Mouse (Mus musculus): Measurements from ENCODE around the gene Tipin.

The Tipin gene
- long read RNA-seq, experiment 1, partial matches to known transcripts = 0 of 16 reads
- long read RNA-seq, experiment 1, other reads (novel, unspliced or antisense) = 15 of 16 reads
- long read RNA-seq, experiment 2, partial matches to known transcripts = 2 of 23 reads
- long read RNA-seq, experiment 2, other reads (novel, unspliced or antisense) = 13 of 23 reads

GRCm38 (mm10) chr9:64281105-64281780, at the start of gene Tipin:
Gene Tipin (plus strand): TSS chr9:64281581.
- intact Hi-C loops (cut with DNase I) = loop anchor here (5.0 kb wide), 1 partner anchor 61 kb away; the partner anchor contains the start of gene Dis3l

- intact Hi-C loops (cut with DNase I) = no loop called here
Observed at GRCm38 (mm10) chr9:64231674-64232073, 49.7 kb upstream of the Tipin start.

DNA sequence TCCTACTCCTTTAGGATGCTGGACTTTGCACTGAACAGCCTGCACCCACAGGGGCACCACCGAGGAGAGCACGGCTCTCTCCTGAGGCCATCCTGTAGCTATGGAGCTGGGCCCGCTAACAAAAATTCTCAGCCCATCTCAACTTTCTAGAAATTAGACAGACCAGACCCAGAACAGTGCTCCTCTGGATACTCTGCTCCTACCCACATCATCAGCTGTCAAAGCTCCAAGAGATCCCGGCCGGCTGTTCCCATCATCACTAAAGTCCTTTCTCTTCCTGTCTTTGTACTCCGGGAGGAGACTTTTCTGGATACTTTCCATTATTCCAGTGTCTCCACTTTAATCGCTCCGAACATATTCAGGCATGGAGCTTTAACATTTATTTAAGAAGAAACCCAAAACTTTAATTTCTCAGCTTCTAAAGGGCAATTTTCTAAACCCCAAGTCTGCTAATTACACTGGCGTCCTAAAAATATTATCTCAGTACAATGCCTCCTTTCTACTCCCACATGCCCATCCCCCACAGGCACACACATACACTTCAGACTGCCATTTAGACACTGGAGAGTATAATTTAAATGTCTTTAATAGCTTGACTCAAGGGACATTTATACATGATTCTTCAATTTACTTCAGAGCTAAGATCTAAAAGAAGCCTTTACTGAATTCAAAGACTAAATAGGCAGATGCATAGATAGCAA, 49.0 kb upstream of the Tipin start:
- intact Hi-C loops (cut with DNase I) = no loop called here

DNA sequence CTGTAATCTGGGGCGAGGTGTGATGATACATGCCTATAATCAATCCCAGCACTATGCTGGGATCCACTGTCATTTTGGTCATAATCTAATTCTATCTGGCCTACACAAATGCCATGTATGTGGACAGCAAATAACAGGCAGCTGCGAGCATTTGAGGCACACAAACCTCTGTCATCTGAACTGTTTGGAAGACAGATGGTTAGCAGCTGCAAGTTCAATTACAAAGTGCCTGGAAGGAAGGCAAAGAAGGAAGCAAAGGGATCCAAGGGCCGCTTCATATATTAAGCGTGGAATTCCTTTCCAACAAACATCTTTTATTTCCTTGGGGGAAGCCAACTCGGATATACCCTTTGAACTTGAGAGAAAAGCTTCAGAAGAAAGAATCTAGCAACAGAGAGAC, 47.7 kb upstream of the Tipin start:
- intact Hi-C loops (cut with DNase I) = no loop called here

DNA sequence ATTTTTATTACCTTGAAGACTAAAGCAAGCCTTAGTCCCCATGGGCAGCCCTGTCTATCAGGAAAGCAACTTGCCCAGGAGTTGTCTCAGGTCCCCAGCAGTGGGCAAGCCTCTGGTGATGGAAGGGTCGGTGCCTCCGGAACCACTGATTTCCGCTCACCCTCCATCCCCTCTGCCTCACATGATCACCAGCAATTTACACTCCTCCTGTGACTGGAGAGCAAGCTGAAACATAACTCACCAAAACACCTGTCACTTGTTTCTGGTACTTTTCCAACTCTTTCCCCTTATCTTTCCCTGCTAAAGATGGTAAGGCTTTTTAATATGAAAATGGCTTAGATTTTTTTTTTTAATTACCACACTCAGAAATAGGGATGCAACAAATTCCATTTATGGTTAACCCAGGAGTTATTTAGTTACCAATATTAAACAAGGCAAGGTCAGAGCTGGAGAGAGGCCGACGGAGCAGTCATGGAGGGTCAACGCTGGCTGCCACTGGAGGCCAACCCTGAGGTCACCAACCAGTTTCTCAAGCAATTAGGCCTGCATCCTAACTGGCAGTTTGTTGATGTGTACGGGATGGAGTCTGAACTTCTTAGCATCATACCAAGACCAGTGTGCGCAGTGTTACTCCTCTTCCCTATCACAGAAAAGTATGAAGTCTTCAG, 46.5 kb upstream of the Tipin start, which contains the start of gene Uchl4:
Gene Uchl4, plus strand, starts transcription at position 434 of the 668 bp plus-strand sequence.
- intact Hi-C loops (cut with DNase I) = no loop called here

GRCm38 (mm10) chr9:64236056-64236455, 45.3 kb upstream of the Tipin start:
- intact Hi-C loops (cut with DNase I) = no loop called here

GRCm38 (mm10) chr9:64240116-64240515, 41.3 kb upstream of the Tipin start:
- intact Hi-C loops (cut with DNase I) = no loop called here

- intact Hi-C loops (cut with DNase I) = no loop called here
Observed at GRCm38 (mm10) chr9:64240681-64241080, 40.7 kb upstream of the Tipin start.

GRCm38 (mm10) chr9:64242381-64242831, 39.0 kb upstream of the Tipin start:
- intact Hi-C loops (cut with DNase I) = no loop called here

DNA sequence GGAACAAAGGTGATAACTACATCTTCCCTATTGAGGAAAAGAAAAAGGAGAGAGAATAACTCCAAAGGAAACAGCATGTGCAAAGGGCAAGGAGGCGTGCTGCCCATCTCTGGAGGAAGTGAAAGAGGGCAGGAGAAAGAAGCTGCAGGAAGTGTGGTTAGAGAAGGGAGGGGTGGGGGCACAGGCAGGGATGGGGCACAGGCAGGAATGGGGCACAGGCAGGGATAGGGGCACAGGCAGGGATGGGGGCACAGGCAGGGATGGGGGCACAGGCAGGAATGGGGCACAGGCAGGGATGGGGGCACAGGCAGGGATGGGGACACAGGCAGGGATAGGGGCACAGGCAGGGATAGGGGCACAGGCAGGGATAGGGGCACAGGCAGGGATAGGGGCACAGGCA, 32.0 kb upstream of the Tipin start:
- intact Hi-C loops (cut with DNase I) = no loop called here

GRCm38 (mm10) chr9:64250111-64250730, 31.2 kb upstream of the Tipin start:
- intact Hi-C loops (cut with DNase I) = loop anchor here (10.0 kb wide), 1 partner anchor 105 kb away; no protein-coding TSS in a partner anchor

DNA sequence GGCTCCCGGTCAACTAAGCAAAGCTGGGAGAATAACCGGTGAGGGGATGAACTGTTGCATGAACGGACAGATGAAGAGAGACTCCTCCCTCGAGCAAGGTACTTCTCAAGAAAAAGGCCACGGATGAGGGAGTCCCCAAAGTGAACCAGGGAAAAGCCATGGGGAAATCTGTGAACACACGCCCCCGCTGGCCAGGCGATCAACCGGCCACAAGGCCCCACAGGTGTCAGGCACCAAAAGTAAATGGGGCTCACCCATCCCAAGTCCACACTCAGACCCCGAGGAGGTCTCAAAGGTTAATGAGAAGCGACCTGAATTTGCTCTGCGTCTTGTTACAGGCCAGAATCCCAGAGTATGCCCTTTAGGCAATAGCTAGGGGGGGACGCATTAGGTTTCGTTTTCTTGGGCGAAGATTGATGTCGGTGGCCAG, 28.8 kb upstream of the Tipin start:
- intact Hi-C loops (cut with DNase I) = loop anchor here (2.0 to 10.0 kb wide), 2 partner anchors 74 to 108 kb away; partner anchors contain the start of gene Snapc5

GRCm38 (mm10) chr9:64253021-64253904, 28.1 kb upstream of the Tipin start, which contains the start of gene Map2k1:
Gene Map2k1 (minus strand): TSS chr9:64253631.
- intact Hi-C loops (cut with DNase I) = loop anchor here (2.0 to 10.0 kb wide), 2 partner anchors 74 to 108 kb away; partner anchors contain the start of gene Snapc5

GRCm38 (mm10) chr9:64255422-64255821, 26.0 kb upstream of the Tipin start:
- intact Hi-C loops (cut with DNase I) = loop anchor here (10.0 kb wide), 1 partner anchor 111 kb away; no protein-coding TSS in a partner anchor

GRCm38 (mm10) chr9:64256204-64256603, 25.2 kb upstream of the Tipin start:
- intact Hi-C loops (cut with DNase I) = loop anchor here (10.0 kb wide), 1 partner anchor 111 kb away; no protein-coding TSS in a partner anchor

DNA sequence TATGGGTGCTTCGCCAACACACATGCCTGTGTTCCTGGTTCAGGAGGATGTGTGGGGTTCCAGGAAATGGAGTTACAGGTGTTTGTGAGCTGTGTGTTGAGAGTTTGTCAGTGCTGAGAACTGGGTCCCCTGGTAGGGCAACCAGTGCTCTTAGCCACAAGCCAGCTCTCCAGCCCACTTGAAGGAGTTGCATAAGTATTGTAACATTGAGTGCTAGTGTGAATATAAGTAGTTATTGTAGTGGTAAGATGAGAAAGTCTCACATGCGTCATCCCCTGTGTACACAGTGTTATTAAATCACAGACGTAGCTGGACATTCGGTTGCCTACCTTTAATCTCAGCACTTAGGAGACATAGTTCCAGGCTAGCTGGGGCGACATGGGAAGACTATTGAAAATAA, 21.5 kb upstream of the Tipin start:
- intact Hi-C loops (cut with DNase I) = loop anchor here (10.0 kb wide), 1 partner anchor 115 kb away; no protein-coding TSS in a partner anchor

GRCm38 (mm10) chr9:64261023-64261422, 20.4 kb upstream of the Tipin start:
- intact Hi-C loops (cut with DNase I) = no loop called here

DNA sequence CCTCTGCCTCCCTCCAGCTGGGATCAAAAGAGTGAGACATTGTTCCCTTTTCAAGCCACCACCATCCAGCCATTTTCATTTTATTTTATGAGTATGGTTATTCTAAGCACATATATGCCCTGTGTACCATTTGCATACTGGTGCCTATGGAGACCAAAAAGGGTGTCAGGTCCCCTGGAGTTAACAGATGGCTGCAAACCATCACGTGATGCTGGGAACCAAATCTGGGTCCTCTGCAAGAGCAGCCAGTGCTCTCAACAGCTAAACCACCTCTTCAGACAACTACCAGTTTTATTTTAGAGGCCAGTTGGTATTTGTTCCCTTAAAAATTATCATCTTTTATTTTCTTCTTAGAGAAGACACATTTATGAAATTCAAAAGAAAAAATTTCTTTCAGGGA, 16.6 kb upstream of the Tipin start:
- intact Hi-C loops (cut with DNase I) = no loop called here

DNA sequence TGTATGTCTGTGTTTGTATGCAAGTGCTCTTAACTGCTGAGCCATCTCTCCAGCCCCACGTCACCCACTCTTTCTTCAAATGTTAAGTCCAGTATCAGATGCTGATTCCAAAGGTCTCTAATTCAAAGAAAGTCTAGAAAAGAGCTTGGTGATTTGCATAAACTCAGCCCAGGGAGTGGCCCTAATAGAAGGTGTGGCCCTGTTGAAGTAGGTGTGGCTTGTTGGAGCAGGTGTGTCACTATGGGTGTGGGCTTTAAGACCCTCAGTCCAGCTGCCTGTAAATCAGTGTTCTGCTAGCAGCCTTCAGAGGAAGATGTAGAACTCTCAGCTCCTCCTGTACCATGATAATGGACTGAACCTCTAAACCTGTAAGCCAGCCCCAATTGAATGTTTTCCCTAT, 14.2 kb upstream of the Tipin start:
- intact Hi-C loops (cut with DNase I) = no loop called here

- intact Hi-C loops (cut with DNase I) = no loop called here
Observed at GRCm38 (mm10) chr9:64268196-64268595, 13.2 kb upstream of the Tipin start.

All from adrenal gland (tissue).